Mouse (Mus musculus) embryonic facial prominence, embryonic 15.5 days (tissue): ENCODE data around the gene H2al1j. TPM values are rescaled to one million over a fixed set of nuclear protein-coding genes. Genes with fewer than 3 reads are reported as not detected.
"Not testable (repeated sequence)": the region's sequence is repeated elsewhere in the genome, so short reads cannot be mapped to it uniquely, and the experiment has no call there.

Experiments
- ATAC-seq: fragments of 200-750 bp; cut with Nextera tagmentation; 2 replicates; pipeline ENCODE4 v1.8.0; 2017; ENCODE audit warnings: low read depth, moderate TSS enrichment; ENCODE audit not compliant: insufficient number of reproducible peaks, low FRiP score, low TSS enrichment
- H3K27ac ChIP-seq: fragments of 300-500 bp; sonication (generic); replicated peaks from 2 replicates; pipeline ENCODE4 v1.5.1; 2015; ENCODE audit warnings: mild to moderate bottlenecking, inconsistent platforms
- H3K27me3 ChIP-seq: fragments of 300-500 bp; sonication (generic); 2 replicates; pipeline ENCODE4 v1.6.1; 2015; ENCODE audit warnings: inconsistent platforms
- H3K36me3 ChIP-seq: fragments of 300-500 bp; sonication (generic); 2 replicates; pipeline ENCODE4 v1.6.1; 2015; ENCODE audit warnings: mild to moderate bottlenecking, inconsistent platforms
- H3K4me1 ChIP-seq: fragments of 300-500 bp; sonication (generic); 2 replicates; pipeline ENCODE4 v1.6.1; 2015; ENCODE audit warnings: inconsistent platforms
- H3K4me2 ChIP-seq: fragments of 300-500 bp; sonication (generic); replicated peaks from 2 replicates; pipeline ENCODE4 v1.6.1; 2015; ENCODE audit warnings: mild to moderate bottlenecking, inconsistent platforms
- H3K4me3 ChIP-seq: fragments of 300-500 bp; sonication (generic); replicated peaks from 2 replicates; pipeline ENCODE4 v1.5.1; 2015; ENCODE audit warnings: mild to moderate bottlenecking, inconsistent platforms
- H3K9ac ChIP-seq: fragments of 300-500 bp; sonication (generic); 2 replicates; pipeline ENCODE4 v1.6.1; 2015; ENCODE audit warnings: inconsistent platforms
- H3K9me3 ChIP-seq: fragments of 300-500 bp; sonication (generic); replicated peaks from 2 replicates; pipeline ENCODE4 v1.6.1; 2016; ENCODE audit warnings: inconsistent platforms
- WGBS: fragments of 180-500 bp; shearing (Covaris S2); methylation state at CpG from one replicate; pipeline ENCODE4 v1.1.7; 2015; 5-methylcytosine and 5-hydroxymethylcytosine counted together
- polyA plus RNA-seq: library from polyadenylated mRNA; unstranded; fragments of >200 nt; fragmentation: Nextera tagmentation; extraction: Ambion mirVana; gene quantifications from 2 replicates; pipeline ENCODE4 v1.2.1, GENCODE M21; 2015

H2al1j gene
- not detected in 2 replicates for polyA plus RNA-seq

- WGBS: 87% methylated on average over 2 of the region's 2 CpGs
- H3K4me3 ChIP-seq: not testable (repeated sequence)
Measured at GRCm38 (mm10) chrX:11327522-11327921, at the start of gene H2al1j. TSS of gene H2al1j (plus strand) at chrX:11327822.

DNA sequence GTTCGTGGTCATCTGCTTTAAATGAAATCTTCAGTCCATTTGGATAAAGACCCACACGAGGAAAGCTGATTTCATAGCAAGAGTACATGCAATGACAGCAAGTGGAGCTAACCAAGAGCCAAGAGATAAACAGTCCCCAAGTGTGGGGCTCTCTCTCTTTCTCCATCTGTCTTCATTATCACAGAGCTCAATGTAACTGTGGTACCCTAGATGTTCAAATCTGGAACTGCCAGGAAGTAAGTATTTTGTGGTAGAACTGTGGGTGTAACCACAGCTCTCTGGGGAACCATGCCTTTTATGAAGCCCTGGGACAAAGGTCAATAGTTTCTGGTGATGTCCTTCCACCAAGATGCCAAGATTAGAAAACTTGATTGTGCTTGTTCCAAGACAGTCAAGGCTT, 46.9 kb upstream of the H2al1j start:
- Histone ChIP-seq H3K4me2 (no peak overlapping the region), H3K27ac (no peak overlapping the region), H3K4me1 (no peaks in the 10 kb centered on the region), H3K27me3 (peaks cover 2% of the 10 kb centered on the region), H3K4me3 (no peak overlapping the region), H3K9me3 (no peaks in the 10 kb centered on the region), H3K36me3 (no peaks in the 10 kb centered on the region), H3K9ac (no peak overlapping the region)
- no peak for ATAC-seq
- WGBS: 58% methylated on average over 2 of the region's 2 CpGs

More at GRCm38 (mm10) chrX:11327522-11327921, at the start of gene H2al1j:
- H3K9ac ChIP-seq, H3K9me3 ChIP-seq, ATAC-seq, H3K27ac ChIP-seq, H3K36me3 ChIP-seq, H3K4me1 ChIP-seq, H3K4me2 ChIP-seq, H3K27me3 ChIP-seq: not testable (repeated sequence)

DNA sequence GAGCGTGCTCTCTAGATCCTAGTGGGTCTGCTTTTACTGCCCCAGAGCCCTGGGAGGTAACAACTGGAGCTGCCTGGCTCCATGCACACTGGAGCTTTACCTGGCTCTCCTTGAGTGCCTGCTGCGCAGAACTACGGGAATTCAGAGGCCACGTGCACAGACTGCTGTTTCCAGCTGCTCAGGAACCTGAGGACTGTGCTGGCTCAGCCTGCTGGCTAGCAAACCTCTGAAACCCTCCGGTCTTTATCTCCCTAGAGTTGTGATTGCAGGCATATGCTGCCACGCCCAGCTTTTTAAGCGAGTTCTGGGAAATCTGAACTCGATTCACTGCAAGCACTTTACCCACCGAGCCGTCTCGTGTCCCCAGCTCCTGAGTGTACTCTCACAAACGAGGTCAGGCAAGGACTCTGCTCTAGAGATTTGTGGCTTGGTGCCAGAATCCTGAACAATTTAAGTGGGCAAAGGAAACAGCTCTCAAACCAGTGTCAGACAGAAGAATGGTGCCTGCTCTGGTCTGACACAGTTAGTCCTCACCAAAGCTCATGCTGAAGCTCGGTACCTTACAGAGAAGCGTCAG, 39.2 kb upstream of the H2al1j start:
- WGBS: 62% methylated on average over 14 of the region's 14 CpGs
- no peak for ATAC-seq

GRCm38 (mm10) chrX:11289244-11289643, 38.4 kb upstream of the H2al1j start:
- Histone ChIP-seq H3K27ac (no peak overlapping the region), H3K27me3 (peaks cover 8% of the 10 kb centered on the region), H3K36me3 (no peaks in the 10 kb centered on the region), H3K9ac (no peak overlapping the region), H3K4me2 (no peak overlapping the region), H3K4me1 (no peaks in the 10 kb centered on the region), H3K4me3 (no peak overlapping the region), H3K9me3 (no peaks in the 10 kb centered on the region)
- WGBS: 68% methylated on average over 4 of the region's 4 CpGs
- ATAC-seq: no peak

More for the DNA sequence above, 39.2 kb upstream of the H2al1j start:
- Histone ChIP-seq H3K4me3 (no peak overlapping the region), H3K27ac (no peak overlapping the region), H3K4me1 (no peaks in the 10 kb centered on the region), H3K9ac (no peak overlapping the region), H3K9me3 (no peaks in the 10 kb centered on the region), H3K27me3 (peaks cover 8% of the 10 kb centered on the region), H3K36me3 (no peaks in the 10 kb centered on the region), H3K4me2 (no peak overlapping the region)

DNA sequence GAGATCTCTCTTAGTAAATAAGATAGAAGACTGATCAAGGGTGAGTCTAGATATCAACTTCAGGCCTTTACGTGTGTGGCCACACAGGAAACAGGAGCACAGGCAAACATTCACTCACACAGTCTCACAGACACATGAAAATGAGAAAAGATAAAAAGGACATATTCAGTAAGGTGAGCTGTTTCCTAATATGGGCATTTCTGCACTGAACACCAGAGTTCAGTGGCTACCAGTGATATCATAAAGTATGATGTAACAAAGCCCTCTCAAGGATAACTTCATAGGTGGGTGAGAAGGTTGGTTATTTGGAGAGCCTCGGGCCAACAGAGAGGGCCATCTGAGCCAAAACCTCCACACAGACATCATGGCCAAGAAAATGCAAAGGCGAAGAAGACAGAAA, 28.7 kb upstream of the H2al1j start, which contains the start of gene H2al1a:
TSS of gene H2al1a (plus strand) at position 301 of the 400 bp plus-strand sequence.
- not testable (repeated sequence) for H3K9ac ChIP-seq, H3K9me3 ChIP-seq, ATAC-seq, H3K27ac ChIP-seq, H3K4me1 ChIP-seq, H3K4me3 ChIP-seq, H3K36me3 ChIP-seq, H3K4me2 ChIP-seq, H3K27me3 ChIP-seq
- WGBS: no CpG with 5 or more reads among the region's 3 CpGs

DNA sequence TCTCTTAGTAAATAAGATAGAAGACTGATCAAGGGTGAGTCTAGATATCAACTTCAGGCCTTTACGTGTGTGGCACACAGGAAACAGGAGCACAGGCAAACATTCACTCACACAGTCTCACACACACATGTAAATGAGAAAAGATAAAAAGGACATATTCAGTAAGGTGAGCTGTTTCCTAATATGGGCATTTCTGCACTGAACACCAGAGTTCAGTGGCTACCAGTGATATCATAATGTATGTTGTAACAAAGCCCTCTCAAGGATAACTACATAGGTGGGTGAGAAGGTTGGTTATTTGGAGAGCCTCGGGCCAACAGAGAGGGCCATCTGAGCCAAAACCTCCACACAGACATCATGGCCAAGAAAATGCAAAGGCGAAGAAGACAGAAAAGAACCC, 25.5 kb upstream of the H2al1j start, which contains the start of gene H2al1b:
TSS of gene H2al1b (plus strand) at position 301 of the 400 bp plus-strand sequence.
- not testable (repeated sequence) for H3K4me1 ChIP-seq, H3K9me3 ChIP-seq, H3K27me3 ChIP-seq, ATAC-seq, H3K4me3 ChIP-seq, H3K9ac ChIP-seq, H3K36me3 ChIP-seq, H3K27ac ChIP-seq, H3K4me2 ChIP-seq
- WGBS: 85% methylated on average over 1 of the region's 3 CpGs

GRCm38 (mm10) chrX:11305355-11305754, 22.3 kb upstream of the H2al1j start, which contains the start of gene H2al1c:
TSS of gene H2al1c (plus strand) at chrX:11305655.
- not testable (repeated sequence) for H3K9me3 ChIP-seq, H3K4me3 ChIP-seq, H3K9ac ChIP-seq, H3K27ac ChIP-seq, H3K27me3 ChIP-seq, H3K4me2 ChIP-seq, H3K4me1 ChIP-seq, ATAC-seq, H3K36me3 ChIP-seq
- WGBS: 82% methylated on average over 2 of the region's 6 CpGs

- not testable (repeated sequence) for H3K27ac ChIP-seq, H3K36me3 ChIP-seq, H3K4me3 ChIP-seq, H3K4me2 ChIP-seq, H3K27me3 ChIP-seq, H3K9me3 ChIP-seq, ATAC-seq, H3K4me1 ChIP-seq, H3K9ac ChIP-seq
- no CpG with 5 or more reads among the region's 6 CpGs for WGBS
Measured at GRCm38 (mm10) chrX:11308524-11308923, 19.1 kb upstream of the H2al1j start, which contains the start of gene H2al1d. TSS of gene H2al1d (plus strand) at chrX:11308824.

DNA sequence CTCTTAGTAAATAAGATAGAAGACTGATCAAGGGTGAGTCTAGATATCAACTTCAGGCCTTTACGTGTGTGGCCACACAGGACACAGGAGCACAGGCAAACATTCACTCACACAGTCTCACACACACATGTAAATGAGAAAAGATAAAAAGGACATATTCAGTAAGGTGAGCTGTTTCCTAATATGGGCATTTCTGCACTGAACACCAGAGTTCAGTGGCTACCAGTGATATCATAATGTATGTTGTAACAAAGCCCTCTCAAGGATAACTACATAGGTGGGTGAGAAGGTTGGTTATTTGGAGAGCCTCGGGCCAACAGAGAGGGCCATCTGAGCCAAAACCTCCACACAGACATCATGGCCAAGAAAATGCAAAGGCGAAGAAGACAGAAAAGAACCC, 16.0 kb upstream of the H2al1j start, which contains the start of gene H2al1e:
TSS of gene H2al1e (plus strand) at position 301 of the 400 bp plus-strand sequence.
- H3K36me3 ChIP-seq, H3K4me3 ChIP-seq, H3K4me1 ChIP-seq, H3K9me3 ChIP-seq, H3K9ac ChIP-seq, H3K4me2 ChIP-seq, H3K27me3 ChIP-seq, H3K27ac ChIP-seq, ATAC-seq: not testable (repeated sequence)
- no CpG with 5 or more reads among the region's 3 CpGs for WGBS

DNA sequence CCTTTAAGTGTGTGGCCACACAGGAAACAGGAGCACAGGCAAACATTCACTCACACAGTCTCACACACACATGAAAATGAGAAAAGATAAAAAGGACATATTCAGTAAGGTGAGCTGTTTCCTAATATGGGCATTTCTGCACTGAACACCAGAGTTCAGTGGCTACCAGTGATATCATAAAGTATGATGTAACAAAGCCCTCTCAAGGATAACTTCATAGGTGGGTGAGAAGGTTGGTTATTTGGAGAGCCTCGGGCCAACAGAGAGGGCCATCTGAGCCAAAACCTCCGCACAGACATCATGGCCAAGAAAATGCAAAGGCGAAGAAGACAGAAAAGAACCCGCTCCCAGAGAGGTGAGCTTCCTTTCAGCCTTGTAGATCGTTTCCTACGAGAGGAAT, 12.8 kb upstream of the H2al1j start, which contains the start of gene H2al1f:
TSS of gene H2al1f (plus strand) at position 301 of the 400 bp plus-strand sequence.
- not testable (repeated sequence) for H3K4me3 ChIP-seq, H3K27ac ChIP-seq, H3K4me1 ChIP-seq, H3K4me2 ChIP-seq, H3K27me3 ChIP-seq, H3K9ac ChIP-seq, H3K36me3 ChIP-seq, H3K9me3 ChIP-seq, ATAC-seq
- no CpG with 5 or more reads among the region's 6 CpGs for WGBS

GRCm38 (mm10) chrX:11317956-11318355, 9.7 kb upstream of the H2al1j start, which contains the start of gene H2al1g:
TSS of gene H2al1g (plus strand) at chrX:11318256.
- not testable (repeated sequence) for ATAC-seq, H3K9ac ChIP-seq, H3K27ac ChIP-seq, H3K4me3 ChIP-seq, H3K4me1 ChIP-seq, H3K9me3 ChIP-seq, H3K4me2 ChIP-seq, H3K27me3 ChIP-seq, H3K36me3 ChIP-seq
- no CpG with 5 or more reads among the region's 3 CpGs for WGBS

DNA sequence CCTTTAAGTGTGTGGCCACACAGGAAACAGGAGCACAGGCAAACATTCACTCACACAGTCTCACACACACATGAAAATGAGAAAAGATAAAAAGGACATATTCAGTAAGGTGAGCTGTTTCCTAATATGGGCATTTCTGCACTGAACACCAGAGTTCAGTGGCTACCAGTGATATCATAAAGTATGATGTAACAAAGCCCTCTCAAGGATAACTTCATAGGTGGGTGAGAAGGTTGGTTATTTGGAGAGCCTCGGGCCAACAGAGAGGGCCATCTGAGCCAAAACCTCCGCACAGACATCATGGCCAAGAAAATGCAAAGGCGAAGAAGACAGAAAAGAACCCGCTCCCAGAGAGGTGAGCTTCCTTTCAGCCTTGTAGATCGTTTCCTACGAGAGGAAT, 6.4 kb upstream of the H2al1j start, which contains the start of gene H2al1h:
TSS of gene H2al1h (plus strand) at position 301 of the 400 bp plus-strand sequence.
- not testable (repeated sequence) for H3K27me3 ChIP-seq

More for the DNA sequence above, 6.4 kb upstream of the H2al1j start, which contains the start of gene H2al1h:
- not testable (repeated sequence) for ATAC-seq, H3K4me2 ChIP-seq, H3K36me3 ChIP-seq, H3K27ac ChIP-seq, H3K9me3 ChIP-seq, H3K4me3 ChIP-seq, H3K4me1 ChIP-seq, H3K9ac ChIP-seq
- WGBS: no CpG with 5 or more reads among the region's 6 CpGs
